Mouse (Mus musculus) heart, postnatal 0 days (tissue): ENCODE data around the gene Oas1c.

Experiments used
- CTCF ChIP-seq: IDR thresholded peaks from 2 replicates; pipeline ENCODE4 v1.5.1; 2016; ENCODE audit warnings: antibody characterized with exemption, control low read depth, low read depth
- EP300 ChIP-seq: IDR thresholded peaks from 2 replicates; pipeline ENCODE4 v1.6.1; 2016; ENCODE audit warnings: antibody characterized with exemption, low read depth

DNA sequence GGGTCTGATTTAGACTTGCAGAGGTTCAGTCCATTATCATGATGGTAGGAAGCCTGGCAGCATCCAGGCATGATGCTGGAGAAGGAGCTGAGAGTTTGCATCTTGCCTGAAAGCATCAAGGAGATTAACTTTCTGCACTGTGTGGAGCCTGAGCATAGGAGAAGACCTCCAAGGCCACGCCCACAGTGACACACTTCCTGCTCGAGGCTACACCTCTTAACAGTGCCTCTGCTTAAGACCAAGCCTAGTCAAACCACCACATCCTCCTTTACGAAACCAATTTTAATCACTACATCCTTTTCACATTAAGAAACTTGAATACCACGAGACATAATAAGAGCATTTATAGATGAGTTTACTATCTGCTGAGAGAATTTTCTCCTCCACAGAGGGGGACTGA, 18.7 kb upstream of the Oas1c start:
- TF ChIP-seq EP300 (no peak), CTCF (no peak)
